Mouse (Mus musculus) megakaryocyte progenitor cell, adult 5-6 weeks (primary cell): ENCODE measurements around the gene Vav3. TPM values are rescaled to one million over a fixed set of nuclear protein-coding genes. Genes with fewer than 3 reads are reported as not detected.

Source experiments
- ATAC-seq: replicated peaks from 2 replicates; pipeline ENCODE4 v1.8.0; 2016; ENCODE audit warnings: mild to moderate bottlenecking, moderate TSS enrichment, inconsistent platforms; ENCODE audit not compliant: poor library complexity
- total RNA-seq, 2 experiments: library from RNA; stranded (forward) in 1 of 2; stranded (reverse) in 1 of 2; fragments of 157-497, 149-512 nt in 1 of 2; fragments of 200-1000 nt in 1 of 2; gene quantifications; 2 replicates each; pipeline versions ENCODE4 v1.2.3 to v1.2.4; 2015 to 2017

Vav3 gene
- total RNA-seq, 2 experiments from 2014 or later: 56.5 to 62.2 TPM

DNA sequence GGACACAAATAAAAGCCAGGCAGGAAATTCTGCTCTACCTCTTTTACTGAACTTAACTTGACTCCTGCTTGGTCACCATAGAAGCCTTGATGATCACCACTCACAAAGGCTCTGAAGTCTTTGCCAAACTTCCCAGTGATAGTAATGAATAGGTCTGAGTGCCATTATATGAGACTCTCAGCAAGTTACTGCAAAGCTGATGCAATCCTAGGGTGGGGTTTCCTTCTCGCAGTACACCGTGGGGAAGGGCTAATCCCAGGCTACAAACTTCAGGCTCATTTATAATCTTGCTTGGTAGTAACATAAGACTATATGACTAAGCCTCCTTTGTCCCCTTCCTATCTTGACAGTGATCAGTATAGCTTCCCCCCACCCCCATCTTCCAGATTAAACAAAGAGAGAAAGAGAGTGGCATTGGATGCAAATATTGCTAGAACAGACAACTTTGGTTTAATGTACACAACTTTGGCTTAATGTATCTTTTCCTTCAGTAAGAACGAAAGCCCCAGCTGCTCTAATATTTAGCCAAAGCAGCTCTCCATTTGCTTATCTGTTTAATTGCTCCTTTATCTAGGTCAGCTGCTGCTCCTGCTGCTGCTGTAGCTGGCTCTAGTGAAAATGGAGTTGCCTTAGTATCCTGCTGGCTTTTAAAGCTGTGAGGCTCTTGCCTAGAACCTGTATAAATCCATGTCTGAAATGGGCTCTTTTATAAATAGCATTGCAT is 228.3 kb downstream of the Vav3 start:
- ATAC-seq: no peak

- ATAC-seq: peak; percentile 69
These were observed 231.0 kb downstream of the Vav3 start for GRCm38 (mm10) chr3:109571483-109571882.

- ATAC-seq: no peak
These were observed 232.4 kb downstream of the Vav3 start for GRCm38 (mm10) chr3:109572871-109573270.

GRCm38 (mm10) chr3:109573549-109574146 is 233.2 kb downstream of the Vav3 start:
- ATAC-seq: no peak

DNA sequence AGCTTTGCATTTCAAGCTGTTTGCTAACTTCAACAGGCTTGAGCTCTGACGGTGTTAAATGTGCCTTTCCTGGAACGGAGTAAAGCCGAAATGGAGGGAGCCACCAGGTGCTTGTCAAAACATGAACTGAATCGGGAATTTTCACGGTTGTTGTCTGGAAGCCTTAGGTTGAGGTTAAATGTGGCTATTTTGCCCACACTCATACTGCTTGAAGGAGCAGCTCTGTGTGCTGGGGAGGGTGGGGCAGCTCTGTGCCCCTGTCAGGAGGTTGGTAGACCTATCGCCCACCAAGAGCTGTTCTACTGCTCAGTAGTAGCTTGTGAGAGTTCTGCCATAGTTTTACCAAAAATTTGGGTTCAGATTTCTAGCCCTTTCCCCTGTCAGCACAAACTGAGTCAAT is 233.7 kb downstream of the Vav3 start:
- ATAC-seq: no peak

DNA sequence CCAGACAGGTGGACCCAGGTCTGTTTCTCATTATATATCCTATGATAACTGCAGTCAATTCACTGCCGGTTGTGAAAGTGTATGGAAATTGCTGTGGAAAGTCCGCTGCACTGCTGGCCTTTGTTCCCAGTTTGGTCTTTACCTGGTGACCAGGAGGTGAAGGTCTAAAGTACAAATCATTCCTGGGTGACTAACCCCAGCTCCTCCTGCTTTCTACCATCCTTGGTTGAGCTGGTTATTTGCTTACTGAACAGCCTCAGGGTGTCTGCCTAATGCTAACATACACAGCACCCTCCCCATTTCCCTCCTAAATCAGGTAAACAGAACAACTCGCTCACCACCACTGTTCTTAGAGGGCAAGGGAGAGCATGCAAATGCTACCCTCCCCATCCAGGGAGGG is 237.9 kb downstream of the Vav3 start:
- no peak for ATAC-seq

DNA sequence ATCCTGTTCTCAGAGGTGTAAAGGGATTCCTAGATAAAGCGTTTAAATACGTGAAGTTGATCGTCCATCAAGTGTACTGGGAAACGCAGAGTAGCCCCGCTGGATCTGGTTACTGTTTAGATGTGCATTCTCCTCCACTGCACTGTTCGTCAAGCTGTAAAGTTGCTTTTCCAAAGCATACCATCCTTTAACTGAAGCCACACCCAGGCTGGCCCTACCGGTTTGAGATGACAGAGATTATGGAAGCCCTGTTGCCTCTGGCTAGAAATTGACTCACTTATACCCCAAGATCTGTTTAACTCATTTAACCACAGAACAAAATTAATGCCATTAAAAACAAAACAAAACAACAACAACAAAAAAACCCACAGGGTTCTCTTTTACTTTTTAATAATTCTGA is 238.5 kb downstream of the Vav3 start:
- no peak for ATAC-seq

GRCm38 (mm10) chr3:109585946-109586345 is 245.5 kb downstream of the Vav3 start:
- no peak for ATAC-seq

DNA sequence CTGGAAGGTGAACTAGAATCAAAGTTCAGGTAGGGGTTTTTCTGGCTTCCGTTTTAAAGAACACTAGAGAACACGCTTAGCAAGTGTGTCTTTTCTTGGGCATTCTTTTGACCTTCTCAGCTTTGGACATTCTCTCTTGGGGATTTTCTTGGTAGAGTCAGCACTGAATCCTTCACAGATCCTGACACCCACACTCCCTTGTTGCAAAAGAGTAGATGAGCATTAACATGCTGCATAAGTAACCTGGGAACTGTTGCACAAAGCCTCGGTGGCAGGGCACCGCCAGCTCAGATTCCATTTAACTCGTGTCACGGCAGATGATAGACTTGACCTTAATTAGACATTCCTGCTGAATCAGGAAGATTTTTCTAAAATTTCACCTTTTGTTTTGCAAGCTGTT is 252.5 kb downstream of the Vav3 start:
- ATAC-seq: no peak

- no peak for ATAC-seq
These were observed 255.6 kb downstream of the Vav3 start for GRCm38 (mm10) chr3:109596084-109596483.

- no peak for ATAC-seq
These were observed 260.4 kb downstream of the Vav3 start for GRCm38 (mm10) chr3:109600699-109601451.

- ATAC-seq: no peak
These were observed 262.3 kb downstream of the Vav3 start for GRCm38 (mm10) chr3:109602753-109603152.

DNA sequence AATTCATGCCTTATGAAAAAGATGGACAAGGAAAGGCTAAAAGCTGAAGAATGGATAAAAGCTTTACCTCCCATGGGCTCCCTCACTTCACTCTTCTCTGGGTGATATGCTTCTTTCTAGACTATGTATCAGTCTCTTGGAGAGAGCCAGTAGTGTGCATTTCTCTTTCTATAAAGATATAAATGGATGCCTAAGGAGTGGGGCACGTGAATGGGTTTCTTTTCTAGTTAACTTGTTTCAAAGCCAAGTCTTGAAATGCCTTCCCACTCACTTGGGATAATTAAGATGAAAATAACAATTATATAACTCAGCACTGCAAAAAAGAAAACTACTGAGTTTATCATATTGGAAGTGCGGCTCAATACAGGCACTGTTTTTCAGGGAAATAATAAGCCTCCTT is 265.7 kb downstream of the Vav3 start:
- no peak for ATAC-seq

GRCm38 (mm10) chr3:109621721-109622120 is 281.3 kb downstream of the Vav3 start:
- no peak for ATAC-seq

- ATAC-seq: no peak
These were observed 281.9 kb downstream of the Vav3 start for GRCm38 (mm10) chr3:109622361-109622760.

- no peak for ATAC-seq
These were observed 282.4 kb downstream of the Vav3 start for GRCm38 (mm10) chr3:109622816-109623215.

- no peak for ATAC-seq
These were observed 283.3 kb downstream of the Vav3 start for GRCm38 (mm10) chr3:109623770-109624169.

DNA sequence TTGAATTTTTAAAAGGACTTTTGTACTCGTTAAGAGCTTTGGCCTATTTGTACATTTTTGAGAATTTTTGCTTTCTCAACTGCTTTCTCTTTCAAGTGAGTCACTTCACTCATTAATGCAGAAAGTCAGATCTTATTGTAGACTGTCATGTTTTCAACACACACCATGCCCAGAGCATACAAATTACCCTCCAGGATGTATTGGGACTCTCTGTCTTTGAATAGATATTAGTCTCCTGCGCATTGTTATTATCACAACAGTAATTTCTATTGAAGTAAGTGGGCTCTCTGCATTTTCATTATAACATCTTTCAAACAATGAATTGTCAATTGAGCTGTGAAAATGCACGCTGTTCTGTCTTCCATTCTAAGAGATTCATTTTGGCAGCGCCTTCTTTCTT is 295.6 kb downstream of the Vav3 start:
- no peak for ATAC-seq

DNA sequence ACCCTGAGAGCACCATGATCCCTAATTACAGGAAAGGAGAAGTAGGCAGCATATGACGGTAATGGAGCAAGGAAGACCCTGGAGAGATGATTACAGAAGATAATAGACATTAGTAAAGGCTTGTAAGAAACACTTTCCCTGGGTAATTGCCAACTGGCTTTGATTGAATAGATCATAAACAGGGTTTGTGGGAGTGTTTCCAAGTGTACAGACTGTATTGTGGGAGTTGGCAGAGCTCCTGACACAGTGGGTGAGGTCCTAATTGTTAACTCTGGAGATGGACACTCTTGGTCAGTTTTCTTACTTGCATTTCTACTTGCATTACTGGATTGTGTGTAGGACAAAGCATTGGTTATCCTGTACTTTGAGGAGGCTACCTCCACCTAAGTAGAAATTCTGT is 298.9 kb downstream of the Vav3 start:
- no peak for ATAC-seq

DNA sequence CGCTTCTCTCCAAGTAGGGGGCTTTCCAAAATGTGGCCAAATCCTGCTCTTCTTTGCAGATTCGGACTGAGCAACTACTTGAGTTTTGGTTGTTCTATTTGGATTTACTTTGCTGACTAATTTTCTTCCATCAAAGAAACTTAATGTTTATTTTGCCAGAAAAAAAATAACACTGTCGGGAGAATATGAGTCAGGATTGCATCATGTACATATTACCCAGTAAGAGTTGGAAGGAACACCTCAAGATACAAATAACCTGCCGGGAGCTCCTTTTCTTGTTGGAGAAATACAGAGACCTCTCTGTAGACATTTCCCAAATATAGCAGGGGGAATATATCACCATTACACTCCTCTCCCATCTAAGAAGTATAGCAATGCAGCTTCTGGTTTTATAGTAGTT is 300.3 kb downstream of the Vav3 start:
- no peak for ATAC-seq

- ATAC-seq: 0 out of 2 replicates have a peak, but pooled peaks have one; percentile 44
These were observed 307.8 kb downstream of the Vav3 start for GRCm38 (mm10) chr3:109648242-109648641.

DNA sequence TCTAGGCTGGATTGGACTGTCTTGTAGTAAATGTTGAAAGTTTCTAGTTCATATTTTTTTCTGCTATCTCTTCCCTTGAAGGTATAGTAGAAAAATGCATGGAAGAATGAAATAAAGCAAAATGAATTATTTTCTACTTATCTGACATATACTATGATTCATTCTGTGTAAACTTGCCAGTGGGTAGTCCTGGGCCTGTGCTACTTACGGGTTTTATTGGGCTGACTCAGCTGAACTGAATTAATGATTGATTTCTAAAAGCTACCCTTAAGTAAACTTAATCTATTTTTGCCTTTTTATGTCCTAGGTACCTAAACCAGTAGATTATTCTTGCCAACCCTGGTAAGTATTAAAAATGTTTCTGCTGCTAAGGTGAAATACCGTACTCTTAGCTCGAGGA is 311.0 kb downstream of the Vav3 start:
- ATAC-seq: no peak
